Mouse (Mus musculus): ENCODE measurements at regions not wholly inside any gene's neighbourhood (a gene's known extent, or its start where the extent isn't known, plus 50 kb on each side); places are given as distances from the start of the nearest gene placed in this dataset.

DNA sequence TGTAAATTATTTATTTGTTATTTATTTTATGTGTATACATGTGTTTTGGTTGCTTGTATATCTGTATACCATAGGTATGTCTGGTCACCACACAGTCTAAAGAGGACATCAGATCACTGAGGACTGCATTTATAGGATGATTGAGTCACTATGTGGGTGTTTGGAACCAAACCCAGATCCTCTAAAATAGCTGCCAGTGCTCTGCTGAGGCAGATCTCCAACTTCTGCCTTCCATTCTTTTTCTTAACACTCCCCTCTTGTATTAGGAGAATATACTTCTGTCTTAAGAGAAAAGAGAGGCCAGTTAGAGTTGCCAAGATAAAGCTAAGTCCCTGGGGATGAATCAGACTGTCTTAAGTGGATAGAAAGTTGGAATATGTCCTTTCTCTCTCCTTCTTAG lies 424.2 kb downstream of the Cntn6 start:
- Histone ChIP-seq H3K9ac (ENCODE audit: low read length) (no peak overlapping the region), H3K4me2 (ENCODE audit: low read length) (no peak overlapping the region), H3K4me3 (ENCODE audit: low read depth, low read length) (no peak overlapping the region), H3K9me3 (ENCODE audit: control insufficient read depth, low read length) (no peaks in the 10 kb centered on the region), H3K27ac (ENCODE audit: low read depth) (no peak overlapping the region), H3K4me1 (replicated peaks; ENCODE audit: control insufficient read depth, insufficient read depth, low read length) (no peaks in the 10 kb centered on the region), H3K27me3 (replicated peaks; ENCODE audit: control insufficient read depth, insufficient read depth, low read length) (no peaks in the 10 kb centered on the region), H3K36me3 (ENCODE audit: control insufficient read depth, insufficient read depth, low read length) (no peaks in the 10 kb centered on the region)
- DNase-seq (ENCODE audit: low spot score) (no peak), ATAC-seq (replicated peaks; ENCODE audit: low FRiP score, low TSS enrichment, low read depth) (no peak)

DNA sequence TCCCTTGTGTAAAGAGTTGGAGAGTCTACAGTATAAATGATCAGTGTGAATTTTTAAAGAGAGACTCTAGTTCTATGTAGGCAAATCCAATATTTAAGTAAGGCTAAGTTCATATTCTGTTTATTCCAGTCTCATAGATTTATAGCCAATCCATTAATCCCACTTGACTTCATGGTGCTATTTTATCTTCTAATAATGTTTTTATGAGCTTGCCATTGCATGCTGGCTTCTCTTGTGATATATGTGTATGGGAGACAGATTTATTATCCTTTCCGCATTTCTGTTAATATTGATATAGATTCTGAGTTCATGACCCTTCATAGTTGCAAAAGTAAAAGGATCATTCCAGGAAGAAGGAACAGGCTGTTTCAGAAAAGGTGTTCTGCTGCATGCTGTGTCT lies 430.0 kb downstream of the Cntn6 start:
- Histone ChIP-seq H3K4me3 (ENCODE audit: low read depth, low read length) (no peak overlapping the region), H3K4me2 (ENCODE audit: low read length) (no peak overlapping the region), H3K9me3 (ENCODE audit: control insufficient read depth, low read length) (no peaks in the 10 kb centered on the region), H3K27me3 (replicated peaks; ENCODE audit: control insufficient read depth, insufficient read depth, low read length) (no peaks in the 10 kb centered on the region), H3K9ac (ENCODE audit: low read length) (no peak overlapping the region), H3K4me1 (replicated peaks; ENCODE audit: control insufficient read depth, insufficient read depth, low read length) (no peaks in the 10 kb centered on the region), H3K27ac (ENCODE audit: low read depth) (no peak overlapping the region), H3K36me3 (ENCODE audit: control insufficient read depth, insufficient read depth, low read length) (no peaks in the 10 kb centered on the region)
- ATAC-seq (replicated peaks; ENCODE audit: low FRiP score, low TSS enrichment, low read depth) (no peak), DNase-seq (ENCODE audit: low spot score) (no peak)
- WGBS: 67% methylated on average over 1 of the region's 1 CpGs

DNA sequence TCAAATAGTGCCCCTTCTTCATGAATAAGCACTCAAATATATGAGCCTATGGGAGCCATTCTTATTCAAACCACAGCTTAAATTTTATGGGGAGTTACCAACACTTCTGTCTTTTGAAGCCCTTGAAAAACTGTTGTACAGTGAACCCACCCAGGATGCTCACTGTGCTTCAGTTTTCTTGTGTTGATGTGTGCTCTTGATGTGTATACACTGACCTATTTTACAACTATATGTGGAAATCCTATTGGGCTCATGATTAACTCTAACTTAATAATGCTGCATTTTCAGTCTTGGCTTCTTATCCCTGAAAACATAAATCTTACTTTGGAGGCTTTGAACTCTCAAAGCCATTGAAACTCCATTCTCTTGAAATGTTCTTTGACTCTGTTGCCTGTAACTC lies 433.5 kb downstream of the Cntn6 start:
- Histone ChIP-seq H3K4me1 (replicated peaks; ENCODE audit: control insufficient read depth, insufficient read depth, low read length) (no peaks in the 10 kb centered on the region), H3K36me3 (ENCODE audit: control insufficient read depth, insufficient read depth, low read length) (no peaks in the 10 kb centered on the region), H3K27me3 (replicated peaks; ENCODE audit: control insufficient read depth, insufficient read depth, low read length) (no peaks in the 10 kb centered on the region), H3K9ac (ENCODE audit: low read length) (no peak overlapping the region), H3K4me3 (ENCODE audit: low read depth, low read length) (no peak overlapping the region), H3K27ac (ENCODE audit: low read depth) (no peak overlapping the region), H3K9me3 (ENCODE audit: control insufficient read depth, low read length) (no peaks in the 10 kb centered on the region), H3K4me2 (ENCODE audit: low read length) (no peak overlapping the region)
- ATAC-seq (replicated peaks; ENCODE audit: low FRiP score, low TSS enrichment, low read depth) (no peak), DNase-seq (ENCODE audit: low spot score) (no peak)

DNA sequence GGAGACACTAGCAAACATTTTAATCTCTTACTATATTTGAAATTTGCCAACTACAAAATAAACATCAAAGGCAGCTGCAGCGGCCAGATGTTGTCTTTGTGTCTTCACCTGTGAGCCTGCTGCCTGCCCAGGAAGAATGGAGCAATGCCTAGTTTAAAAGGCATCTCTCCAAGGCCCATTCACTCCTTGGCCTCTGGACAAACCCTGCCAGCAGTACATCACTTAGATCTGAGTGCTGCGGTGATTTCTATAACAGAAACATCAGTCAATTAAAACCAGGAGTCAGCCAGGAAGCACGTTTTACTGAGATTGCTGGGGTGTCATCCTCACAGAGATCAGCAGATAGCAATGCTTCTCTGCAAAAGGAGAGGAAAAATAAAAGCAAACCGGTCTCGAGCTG lies 437.7 kb downstream of the Cntn6 start:
- no peaks in the 10 kb centered on the region for H3K9me3 ChIP-seq (ENCODE audit: control insufficient read depth, low read length)
- no peak for DNase-seq (ENCODE audit: low spot score)
- H3K27me3 ChIP-seq (replicated peaks; ENCODE audit: control insufficient read depth, insufficient read depth, low read length): no peaks in the 10 kb centered on the region
- no peak for ATAC-seq (replicated peaks; ENCODE audit: low FRiP score, low TSS enrichment, low read depth)
- no peak overlapping the region for H3K9ac ChIP-seq (ENCODE audit: low read length)
- H3K4me2 ChIP-seq (ENCODE audit: low read length): no peak overlapping the region
- no peak overlapping the region for H3K27ac ChIP-seq (ENCODE audit: low read depth)
- 52% methylated on average over 5 of the region's 5 CpGs for WGBS
- H3K36me3 ChIP-seq (ENCODE audit: control insufficient read depth, insufficient read depth, low read length): no peaks in the 10 kb centered on the region
- no peak overlapping the region for H3K4me3 ChIP-seq (ENCODE audit: low read depth, low read length)
- H3K4me1 ChIP-seq (replicated peaks; ENCODE audit: control insufficient read depth, insufficient read depth, low read length): no peaks in the 10 kb centered on the region

DNA sequence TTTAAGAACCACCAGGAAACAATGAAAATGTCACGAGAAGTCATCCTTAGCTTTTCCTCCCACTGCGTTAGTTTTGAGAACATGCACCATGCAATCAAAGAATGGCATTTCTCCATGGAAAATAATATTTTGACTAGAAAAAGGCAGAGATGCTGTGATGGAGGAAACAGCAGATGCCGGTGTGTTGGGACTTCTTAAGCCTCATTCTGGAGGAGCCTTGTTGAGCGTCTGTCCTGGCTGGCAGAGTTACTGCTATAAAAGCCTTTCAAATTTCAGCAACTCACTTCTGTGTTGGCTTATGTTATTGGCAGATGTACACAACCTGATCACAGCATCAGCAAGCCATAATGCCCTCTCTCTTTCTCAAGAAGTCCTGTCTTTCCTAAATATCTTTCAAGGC lies 439.6 kb downstream of the Cntn6 start:
- DNase-seq (ENCODE audit: low spot score) (no peak), ATAC-seq (replicated peaks; ENCODE audit: low FRiP score, low TSS enrichment, low read depth) (no peak)
- Histone ChIP-seq H3K27me3 (replicated peaks; ENCODE audit: control insufficient read depth, insufficient read depth, low read length) (no peaks in the 10 kb centered on the region), H3K4me2 (ENCODE audit: low read length) (no peak overlapping the region), H3K36me3 (ENCODE audit: control insufficient read depth, insufficient read depth, low read length) (no peaks in the 10 kb centered on the region), H3K4me3 (ENCODE audit: low read depth, low read length) (no peak overlapping the region), H3K9me3 (ENCODE audit: control insufficient read depth, low read length) (no peaks in the 10 kb centered on the region), H3K4me1 (replicated peaks; ENCODE audit: control insufficient read depth, insufficient read depth, low read length) (no peaks in the 10 kb centered on the region), H3K27ac (ENCODE audit: low read depth) (no peak overlapping the region), H3K9ac (ENCODE audit: low read length) (no peak overlapping the region)
- WGBS: 94% methylated on average over 4 of the region's 4 CpGs

- DNase-seq (ENCODE audit: low spot score) (no peak), ATAC-seq (replicated peaks; ENCODE audit: low FRiP score, low TSS enrichment, low read depth) (no peak)
- H3K27me3 ChIP-seq (replicated peaks; ENCODE audit: control insufficient read depth, insufficient read depth, low read length): no peaks in the 10 kb centered on the region
- no peaks in the 10 kb centered on the region for H3K4me1 ChIP-seq (replicated peaks; ENCODE audit: control insufficient read depth, insufficient read depth, low read length)
- WGBS: 79% methylated on average over 1 of the region's 1 CpGs
- no peak overlapping the region for H3K4me3 ChIP-seq (ENCODE audit: low read depth, low read length)
- no peak overlapping the region for H3K27ac ChIP-seq (ENCODE audit: low read depth)
- H3K9me3 ChIP-seq (ENCODE audit: control insufficient read depth, low read length): no peaks in the 10 kb centered on the region
- H3K4me2 ChIP-seq (ENCODE audit: low read length): no peak overlapping the region
- no peaks in the 10 kb centered on the region for H3K36me3 ChIP-seq (ENCODE audit: control insufficient read depth, insufficient read depth, low read length)
- H3K9ac ChIP-seq (ENCODE audit: low read length): no peak overlapping the region
Measured at GRCm38 (mm10) chr6:104939134-104939533, 446.5 kb downstream of the Cntn6 start.

DNA sequence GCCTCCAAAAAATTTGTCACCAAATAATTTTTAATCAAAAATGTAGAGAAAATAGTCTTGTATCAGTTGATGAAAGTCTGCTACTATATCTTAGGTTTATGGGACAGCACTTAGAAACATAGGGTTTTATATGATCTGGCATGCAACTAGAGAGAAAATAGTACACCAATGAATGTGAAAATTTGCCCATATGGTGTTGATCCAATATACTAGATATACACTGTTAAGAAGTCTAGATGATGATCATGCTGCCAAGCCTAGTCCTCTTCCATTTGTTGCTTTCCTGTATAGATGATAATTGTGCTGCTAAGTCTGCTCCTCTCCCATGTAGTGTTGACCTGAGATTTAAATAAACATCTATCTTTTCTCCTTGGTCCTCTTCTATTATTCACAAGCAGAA lies 481.9 kb downstream of the Cntn6 start:
- no peak overlapping the region for H3K4me3 ChIP-seq (ENCODE audit: low read depth, low read length)
- H3K36me3 ChIP-seq (ENCODE audit: control insufficient read depth, insufficient read depth, low read length): no peaks in the 10 kb centered on the region
- DNase-seq (ENCODE audit: low spot score) (no peak), ATAC-seq (replicated peaks; ENCODE audit: low FRiP score, low TSS enrichment, low read depth) (no peak)
- H3K27ac ChIP-seq (ENCODE audit: low read depth): no peak overlapping the region
- no peak overlapping the region for H3K4me2 ChIP-seq (ENCODE audit: low read length)
- no peaks in the 10 kb centered on the region for H3K4me1 ChIP-seq (replicated peaks; ENCODE audit: control insufficient read depth, insufficient read depth, low read length)
- no peaks in the 10 kb centered on the region for H3K9me3 ChIP-seq (ENCODE audit: control insufficient read depth, low read length)
- no peak overlapping the region for H3K9ac ChIP-seq (ENCODE audit: low read length)
- H3K27me3 ChIP-seq (replicated peaks; ENCODE audit: control insufficient read depth, insufficient read depth, low read length): no peaks in the 10 kb centered on the region

DNA sequence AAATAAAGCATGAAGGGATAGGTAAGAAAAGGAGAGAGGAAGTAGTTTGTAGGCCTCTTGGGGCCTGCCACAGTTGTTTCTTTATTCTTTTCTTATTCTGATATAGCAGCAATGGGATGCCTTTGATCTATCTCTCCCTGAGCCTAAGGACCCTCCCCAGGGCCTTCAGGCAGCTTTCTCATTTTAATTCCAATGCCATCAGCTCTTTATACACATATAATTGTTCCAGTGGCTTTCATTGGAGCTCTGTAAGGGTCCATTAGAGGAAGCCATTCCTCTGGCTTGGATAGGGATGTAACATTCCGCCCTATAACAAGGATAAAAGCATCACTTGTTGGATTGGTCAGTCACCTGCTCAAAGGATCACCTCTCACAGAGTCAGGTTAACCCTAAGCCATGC lies 491.6 kb downstream of the Cntn6 start:
- 79% methylated on average over 1 of the region's 1 CpGs for WGBS
- Histone ChIP-seq H3K9me3 (ENCODE audit: control insufficient read depth, low read length) (no peaks in the 10 kb centered on the region), H3K9ac (ENCODE audit: low read length) (no peak overlapping the region), H3K4me3 (ENCODE audit: low read depth, low read length) (no peak overlapping the region), H3K4me1 (replicated peaks; ENCODE audit: control insufficient read depth, insufficient read depth, low read length) (no peaks in the 10 kb centered on the region), H3K36me3 (ENCODE audit: control insufficient read depth, insufficient read depth, low read length) (no peaks in the 10 kb centered on the region), H3K27me3 (replicated peaks; ENCODE audit: control insufficient read depth, insufficient read depth, low read length) (no peaks in the 10 kb centered on the region), H3K4me2 (ENCODE audit: low read length) (no peak overlapping the region), H3K27ac (ENCODE audit: low read depth) (no peak overlapping the region)
- DNase-seq (ENCODE audit: low spot score) (no peak), ATAC-seq (replicated peaks; ENCODE audit: low FRiP score, low TSS enrichment, low read depth) (no peak)

- no peaks in the 10 kb centered on the region for H3K36me3 ChIP-seq (ENCODE audit: control insufficient read depth, insufficient read depth, low read length)
- no peaks in the 10 kb centered on the region for H3K27me3 ChIP-seq (replicated peaks; ENCODE audit: control insufficient read depth, insufficient read depth, low read length)
- H3K4me2 ChIP-seq (ENCODE audit: low read length): no peak overlapping the region
- no peak for ATAC-seq (replicated peaks; ENCODE audit: low FRiP score, low TSS enrichment, low read depth)
- no peak overlapping the region for H3K4me3 ChIP-seq (ENCODE audit: low read depth, low read length)
- no peak overlapping the region for H3K9ac ChIP-seq (ENCODE audit: low read length)
- no peaks in the 10 kb centered on the region for H3K4me1 ChIP-seq (replicated peaks; ENCODE audit: control insufficient read depth, insufficient read depth, low read length)
- no peak for DNase-seq (ENCODE audit: low spot score)
- no peaks in the 10 kb centered on the region for H3K9me3 ChIP-seq (ENCODE audit: control insufficient read depth, low read length)
- no peak overlapping the region for H3K27ac ChIP-seq (ENCODE audit: low read depth)
- 93% methylated on average over 4 of the region's 4 CpGs for WGBS
Measured at GRCm38 (mm10) chr6:104989863-104990262, 497.3 kb downstream of the Cntn6 start.

Measured in intestine, embryonic 14.5 days (tissue).